Mouse (Mus musculus): ENCODE measurements around the gene Il20rb.

Gene Il20rb

DNA sequence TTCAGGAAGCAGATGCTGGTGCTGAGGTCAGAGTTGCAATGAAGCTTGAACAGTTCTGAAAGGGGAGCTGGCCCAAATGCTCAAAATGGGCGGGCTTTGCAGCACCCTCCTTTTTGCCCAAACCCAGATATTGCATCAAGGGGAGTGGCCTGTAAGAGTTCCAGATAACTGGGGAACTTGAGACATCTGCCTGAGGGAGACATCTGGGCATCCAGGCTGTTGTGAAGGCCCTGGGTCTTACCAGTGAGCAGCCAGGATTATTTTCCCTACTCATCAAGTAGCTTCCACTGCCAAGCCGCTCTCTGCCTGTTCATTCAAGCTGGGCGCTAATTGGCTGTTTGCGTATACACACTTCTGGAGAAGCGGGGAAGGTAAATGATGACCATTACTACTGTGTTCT lies at the start of gene Il20rb:
Il20rb (minus strand) TSS at position 358 of the 400 bp plus-strand sequence.
- peak; percentile 12 for DNase-seq (ENCODE audit: low read depth)

DNA sequence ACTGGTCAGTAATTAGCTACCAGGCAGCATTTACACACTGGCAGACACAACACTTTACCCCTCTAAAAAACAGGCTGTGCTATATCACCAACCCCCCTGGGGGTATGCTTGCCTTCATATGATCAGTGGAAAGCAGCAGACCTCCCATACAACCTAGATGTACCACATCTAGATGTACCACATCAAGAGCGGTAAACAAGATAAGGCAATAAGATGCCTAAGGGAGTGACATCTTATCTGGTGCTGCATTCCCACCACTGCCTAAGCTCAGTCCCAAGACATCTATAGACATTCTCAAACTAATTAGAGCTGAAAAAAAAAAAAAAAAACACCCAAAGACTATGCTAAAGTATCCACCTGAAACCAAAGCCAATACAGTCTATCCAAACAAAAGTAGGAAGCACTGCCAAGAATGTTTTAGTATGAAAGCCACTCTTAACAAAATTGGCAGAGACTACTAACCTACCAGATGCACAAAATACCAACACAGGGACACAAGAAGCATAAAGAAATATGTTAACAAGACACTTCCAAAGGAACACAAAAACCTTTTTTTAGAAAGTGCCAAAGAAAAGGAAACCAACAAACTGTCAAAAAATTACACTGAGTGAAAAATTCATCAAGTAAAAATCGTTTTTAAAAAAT lies 49.2 kb upstream of the Il20rb start:
- DNase-seq (ENCODE audit: low read depth): no peak

DNA sequence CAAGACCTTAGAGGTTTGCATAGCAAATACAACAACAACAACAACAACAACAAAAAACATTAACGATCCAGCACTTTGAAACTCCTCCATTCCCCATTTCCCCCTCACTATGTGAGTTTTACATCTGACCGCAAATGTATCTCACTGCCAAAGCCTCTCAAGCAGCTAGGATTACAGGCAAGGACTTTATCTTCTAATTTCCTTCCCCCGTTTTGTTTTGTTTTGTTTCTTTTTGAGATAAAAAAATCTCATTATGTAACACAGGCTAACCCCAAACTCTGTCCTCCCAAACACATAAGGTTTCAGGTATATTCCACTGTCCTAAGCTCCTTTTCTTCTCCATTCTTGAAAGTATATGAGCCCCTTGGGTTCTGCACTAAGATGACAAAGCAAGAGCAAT lies 48.1 kb upstream of the Il20rb start:
- no peak for DNase-seq (ENCODE audit: low read depth)

DNA sequence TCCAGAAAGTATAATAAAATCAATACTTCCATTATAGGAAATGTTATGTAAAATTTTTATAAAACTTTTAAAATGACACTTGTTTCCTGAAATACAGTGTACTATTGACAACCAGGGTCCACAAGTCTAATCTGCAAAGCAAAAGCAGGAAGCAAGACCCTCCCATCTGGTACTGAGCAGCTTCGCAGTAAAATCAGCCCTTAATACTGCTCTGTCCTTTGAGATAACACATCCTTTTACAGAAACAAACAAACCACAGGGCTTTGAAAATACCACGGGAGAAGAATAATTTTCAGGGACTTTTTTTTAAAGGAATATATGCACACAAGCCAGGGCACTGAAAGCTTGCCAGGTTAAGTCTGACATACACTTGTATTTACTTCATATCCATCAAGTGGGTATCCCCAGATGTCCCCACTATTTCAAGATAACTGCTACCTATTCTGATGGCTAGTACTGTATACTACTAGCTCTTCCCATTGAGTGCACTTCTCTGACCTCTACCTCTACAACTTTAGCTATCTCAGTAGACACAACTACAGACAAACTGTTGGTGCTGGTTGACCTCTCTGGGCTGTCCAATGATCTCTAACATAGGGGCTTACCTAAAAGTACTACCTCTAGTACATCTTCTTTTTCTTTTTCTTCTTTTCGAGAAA lies 46.4 kb upstream of the Il20rb start:
- no peak for DNase-seq (ENCODE audit: low read depth)

DNA sequence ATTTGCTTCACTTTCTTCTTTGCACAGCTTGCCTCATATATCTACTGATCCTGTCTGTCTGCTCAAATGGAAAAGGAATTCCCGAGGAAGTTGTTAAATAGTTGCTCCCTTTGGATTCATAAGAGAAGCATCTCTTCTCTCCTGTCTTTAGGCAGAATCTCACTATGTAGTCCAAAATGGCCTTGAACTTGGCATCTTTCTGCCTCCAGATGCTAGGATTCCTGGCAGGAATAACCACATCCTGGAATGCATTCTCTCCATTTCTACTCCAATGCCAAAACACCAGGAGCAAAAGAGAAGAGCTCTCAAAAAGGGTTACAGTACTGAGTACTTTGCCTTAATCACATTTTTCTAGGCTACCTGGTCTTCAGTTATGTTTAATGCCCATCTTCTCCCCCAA lies 44.7 kb upstream of the Il20rb start:
- DNase-seq (ENCODE audit: low read depth): peak; percentile 47

DNA sequence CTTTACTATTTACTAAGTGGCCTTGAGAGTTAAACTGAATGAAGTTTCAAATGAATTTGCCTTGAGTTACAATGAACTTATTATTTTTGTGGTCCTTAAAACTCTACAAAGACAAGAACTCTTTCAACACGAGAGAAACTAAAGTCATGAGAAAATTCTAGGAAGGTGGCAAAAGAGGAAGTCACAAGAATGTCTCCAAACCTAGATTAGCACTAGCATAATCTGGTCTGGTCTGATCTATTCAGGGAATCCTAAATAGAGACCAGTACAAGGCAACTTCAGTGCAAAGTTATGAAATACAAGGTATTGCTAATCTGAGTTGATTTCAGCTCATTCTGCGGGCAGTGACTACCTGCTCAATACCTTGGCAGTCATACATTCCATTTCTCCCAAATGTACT lies 38.6 kb upstream of the Il20rb start:
- DNase-seq (ENCODE audit: low read depth): no peak

DNA sequence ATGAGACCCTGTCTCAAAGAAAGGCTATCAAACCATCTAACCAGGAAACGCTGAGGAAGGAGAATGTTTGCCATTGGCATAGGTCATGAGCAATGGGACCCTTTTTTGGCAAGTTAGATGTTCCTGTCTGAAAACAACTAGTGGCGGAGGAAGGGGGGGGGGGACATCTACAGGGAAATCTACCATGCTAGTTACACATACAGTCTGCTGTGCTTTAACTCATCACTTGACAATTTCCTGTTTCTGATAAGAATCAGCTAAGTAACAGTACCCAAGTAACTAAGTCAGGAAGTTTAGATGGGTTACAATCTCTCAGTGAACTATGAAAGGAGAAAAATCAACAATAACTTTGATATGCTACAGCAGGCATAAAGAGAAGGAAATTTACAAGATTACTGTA lies 35.4 kb upstream of the Il20rb start:
- no peak for DNase-seq (ENCODE audit: low read depth)

DNA sequence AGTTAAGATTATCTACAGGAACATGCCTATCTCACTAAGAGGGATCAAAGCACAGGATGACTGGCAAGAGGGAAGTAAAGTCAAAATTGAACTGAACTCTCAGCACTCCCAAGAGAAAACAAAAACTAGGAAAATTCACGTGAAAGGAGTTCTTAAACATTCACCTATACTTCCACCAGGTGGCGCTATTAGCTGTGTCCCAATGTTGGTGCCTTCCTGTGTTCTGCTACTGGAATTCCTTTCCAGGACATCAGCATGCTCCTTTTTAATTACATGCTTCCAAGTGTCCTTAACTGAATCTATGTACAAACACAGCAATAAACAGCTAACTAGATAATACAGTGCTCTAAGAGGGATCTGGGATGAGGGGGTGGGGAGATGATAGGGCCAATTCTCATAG lies 34.0 kb upstream of the Il20rb start:
- peak; percentile 64 for DNase-seq (ENCODE audit: low read depth)

DNA sequence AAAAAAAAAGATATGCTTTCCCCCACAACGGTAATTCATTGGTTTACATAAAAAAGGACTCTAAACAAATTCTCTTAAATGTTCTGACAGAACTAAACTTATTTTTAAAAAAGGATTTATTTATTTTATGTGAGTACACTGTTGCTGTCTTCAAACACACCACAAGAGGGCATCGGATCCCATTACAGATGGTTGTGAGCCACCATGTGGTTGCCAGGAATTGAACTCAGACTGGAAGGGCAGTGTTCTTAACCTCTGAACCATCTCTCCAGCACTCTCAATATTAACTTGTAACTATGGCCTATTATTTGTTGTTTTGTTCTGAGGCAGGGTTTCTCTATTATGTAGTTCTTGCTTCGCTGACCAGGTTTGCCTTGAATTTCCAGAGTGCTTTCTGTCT lies 33.4 kb upstream of the Il20rb start:
- no peak for DNase-seq (ENCODE audit: low read depth)

DNA sequence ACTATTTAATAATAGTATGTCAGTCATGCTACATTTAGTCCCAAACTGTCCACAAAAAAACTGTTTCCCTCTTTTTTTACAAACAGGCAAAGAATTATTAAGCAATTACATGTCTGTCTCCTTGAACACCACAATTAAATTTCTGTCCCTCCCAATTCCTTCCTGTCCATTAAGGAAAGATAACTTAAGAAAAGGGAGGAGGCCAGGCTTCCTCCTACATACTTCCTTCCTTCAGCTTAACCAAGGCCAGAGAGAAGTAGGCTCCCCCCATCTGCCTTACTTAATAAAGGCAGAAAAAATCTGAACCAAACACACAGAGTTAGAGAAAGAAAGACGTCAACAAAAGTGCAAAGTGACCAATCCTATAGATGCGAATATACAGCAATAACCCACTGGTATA lies 21.0 kb upstream of the Il20rb start:
- no peak for DNase-seq (ENCODE audit: low read depth)

DNA sequence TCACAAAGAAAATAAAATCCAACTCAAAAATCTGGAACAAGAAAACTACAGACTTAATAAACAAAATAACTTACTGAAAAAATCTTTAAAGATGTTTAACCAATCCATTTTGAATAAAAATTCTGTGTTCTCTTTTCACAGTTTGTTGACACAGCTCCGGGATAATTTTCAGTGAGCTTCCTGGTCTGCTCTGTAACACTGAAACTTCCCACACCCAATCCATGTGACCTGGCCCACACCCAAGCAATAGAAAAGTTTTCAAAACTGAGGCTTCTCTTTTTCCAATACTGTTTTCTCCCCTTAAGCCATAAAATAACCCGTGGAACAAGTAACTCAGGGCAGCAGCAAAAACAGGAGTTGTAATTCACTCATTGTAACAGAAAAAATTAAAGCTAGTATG lies 20.1 kb upstream of the Il20rb start:
- DNase-seq (ENCODE audit: low read depth): peak; percentile 31

DNA sequence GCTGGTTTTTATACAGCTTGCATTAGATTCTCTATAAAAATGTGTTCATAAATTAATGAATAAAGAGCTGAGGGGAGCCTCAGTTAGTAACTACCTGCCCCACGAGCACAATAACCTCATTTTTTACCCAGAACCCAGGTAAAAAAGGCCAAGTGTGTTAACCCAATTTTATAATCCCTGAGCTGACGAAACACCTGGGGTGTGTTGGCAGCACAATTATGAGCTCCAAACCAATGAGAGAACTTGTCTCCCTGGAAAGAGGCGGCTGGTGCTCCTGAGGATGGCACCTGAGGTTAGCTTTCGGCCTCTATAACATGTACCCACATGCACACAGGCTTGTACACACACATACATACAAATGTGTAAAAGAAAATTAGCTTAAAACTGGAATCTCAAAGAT lies 18.9 kb upstream of the Il20rb start:
- DNase-seq (ENCODE audit: low read depth): no peak

DNA sequence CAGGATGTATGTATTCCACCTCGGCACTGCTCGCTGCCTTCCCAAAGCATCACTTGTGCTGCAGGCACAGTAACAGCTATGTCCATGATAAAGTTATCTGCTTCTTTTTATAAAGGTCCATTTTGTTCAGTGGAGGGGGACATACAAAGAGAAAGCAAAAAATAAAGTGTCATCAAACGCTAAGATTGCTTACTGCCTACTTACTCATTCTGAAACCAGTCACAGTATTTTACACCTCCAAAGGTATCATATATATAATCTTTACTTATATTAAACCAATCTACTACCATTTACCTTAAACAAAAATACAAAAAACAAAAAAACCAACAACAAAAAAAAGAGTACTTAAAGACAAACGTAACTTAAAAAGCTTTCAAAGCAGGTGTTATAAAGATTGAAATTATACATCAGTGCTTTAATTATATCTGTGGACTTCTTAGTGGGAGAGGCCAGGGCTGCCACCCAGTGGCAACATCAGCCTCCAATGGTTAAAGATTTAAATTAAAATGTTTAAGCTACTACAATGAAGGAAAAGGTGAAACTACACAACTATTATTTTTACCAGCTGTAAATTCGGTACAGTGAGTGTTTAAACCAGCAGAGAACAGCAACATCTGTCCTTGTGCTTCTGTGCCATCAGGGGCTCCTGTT lies 7.1 kb upstream of the Il20rb start:
- DNase-seq (ENCODE audit: low read depth): no peak

DNA sequence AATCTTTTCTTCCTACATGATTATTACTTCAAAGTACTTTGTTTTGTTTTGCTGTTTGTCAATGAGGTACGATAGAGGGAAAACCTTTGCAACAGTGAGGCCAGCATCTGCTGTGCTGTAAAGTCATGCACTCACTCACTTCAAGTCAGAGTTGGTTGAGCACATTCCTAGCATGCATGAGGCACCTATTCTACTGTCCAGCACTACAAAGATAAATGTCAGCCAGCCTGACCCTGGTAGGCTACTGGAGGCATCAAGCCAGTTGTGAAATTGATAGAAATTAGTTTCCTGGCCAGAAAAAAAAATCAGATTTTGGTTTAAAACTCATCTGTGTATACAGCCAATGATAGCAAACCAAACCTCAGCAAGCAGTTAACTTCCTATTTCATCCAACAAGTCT lies 4.8 kb upstream of the Il20rb start:
- DNase-seq (ENCODE audit: low read depth): no peak

DNA sequence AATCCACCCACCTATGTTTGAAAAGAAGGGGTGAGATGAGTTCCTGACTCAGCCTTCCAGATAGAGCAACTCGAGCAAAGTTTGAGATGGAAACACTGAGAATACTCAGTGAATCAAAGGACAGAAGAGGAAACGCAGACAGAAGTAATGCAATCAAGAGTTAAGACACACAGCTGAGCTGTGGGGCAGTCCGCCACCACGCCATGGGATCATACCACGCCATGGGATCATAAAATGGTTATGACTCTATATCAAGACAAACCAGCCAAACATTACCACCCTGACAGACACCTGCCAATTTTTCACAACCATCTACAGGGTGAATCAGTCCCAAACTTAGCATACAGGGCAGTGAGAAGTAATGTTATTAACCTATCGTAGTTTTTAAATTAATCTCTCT lies 2.4 kb upstream of the Il20rb start:
- DNase-seq (ENCODE audit: low read depth): no peak

DNA sequence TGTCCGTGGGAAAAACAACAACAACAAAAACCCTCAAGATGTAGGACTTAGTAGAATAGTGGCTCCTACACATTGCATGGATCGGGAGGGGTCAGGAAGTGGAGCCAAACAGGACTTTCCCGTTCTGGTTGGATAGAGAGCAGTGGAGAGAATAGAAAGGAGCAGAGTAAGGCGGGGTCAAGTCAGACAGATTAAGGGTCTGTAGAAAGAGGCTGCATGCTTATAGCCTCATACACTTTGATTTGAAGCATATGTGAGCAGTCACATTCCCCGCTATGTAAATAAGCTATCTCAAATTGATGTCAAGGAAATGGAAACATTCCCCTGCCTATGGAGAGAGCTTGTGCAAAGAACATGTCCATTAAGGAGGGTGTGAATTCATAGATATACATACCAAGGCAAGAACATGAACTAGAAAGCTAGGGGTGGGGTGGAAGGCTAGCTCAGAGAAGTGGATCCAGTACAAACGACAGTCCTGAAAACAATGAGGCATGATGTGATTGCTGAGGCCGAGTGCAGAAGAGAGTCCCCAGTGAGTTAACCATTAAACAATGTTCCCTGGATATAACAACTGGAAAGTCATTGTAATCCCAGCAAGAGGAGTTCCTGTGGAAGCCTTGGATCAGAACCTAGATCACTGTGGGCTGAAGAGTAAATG lies 1.6 kb upstream of the Il20rb start:
- DNase-seq (ENCODE audit: low read depth): peak; percentile 9

DNA sequence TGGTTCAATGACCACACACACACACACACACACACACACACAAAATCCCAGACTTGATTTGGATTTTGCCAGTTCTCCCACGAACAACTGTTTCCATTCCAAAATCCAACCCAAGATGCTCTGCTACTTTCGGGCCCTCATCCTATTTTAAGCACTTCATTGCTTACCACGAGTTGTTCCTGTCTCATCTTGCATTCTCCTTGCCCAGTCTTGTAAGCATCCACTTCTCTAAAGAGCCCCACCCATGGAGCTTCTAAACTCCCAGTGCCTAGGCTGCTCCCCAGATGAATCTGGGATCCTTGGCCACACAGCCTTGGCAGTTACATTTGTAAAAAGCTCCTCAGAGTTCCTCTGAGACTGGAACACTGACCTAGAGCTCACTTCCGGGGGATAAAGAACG lies 3.3 kb downstream of the Il20rb start:
- DNase-seq (ENCODE audit: low read depth): no peak

DNA sequence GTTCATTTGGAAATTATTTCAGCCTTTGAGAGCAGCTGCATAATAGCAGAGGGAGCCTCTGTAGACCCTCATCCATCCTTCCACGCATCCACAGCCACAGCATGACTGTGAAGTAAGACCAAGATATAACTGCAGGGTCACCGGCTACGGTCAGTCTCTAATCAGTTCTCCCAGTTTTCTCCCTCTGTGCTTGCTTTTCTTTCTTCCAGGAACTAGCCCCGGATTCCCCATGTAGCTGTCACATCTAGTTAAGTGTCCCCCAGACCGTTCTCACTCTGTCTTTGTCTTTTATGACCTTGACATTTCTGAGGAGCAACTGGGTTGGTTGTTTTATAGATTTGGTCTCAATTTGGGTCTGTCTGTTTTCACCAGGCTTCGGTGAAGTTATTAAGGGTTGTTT lies 5.0 kb downstream of the Il20rb start:
- no peak for DNase-seq (ENCODE audit: low read depth)

DNA sequence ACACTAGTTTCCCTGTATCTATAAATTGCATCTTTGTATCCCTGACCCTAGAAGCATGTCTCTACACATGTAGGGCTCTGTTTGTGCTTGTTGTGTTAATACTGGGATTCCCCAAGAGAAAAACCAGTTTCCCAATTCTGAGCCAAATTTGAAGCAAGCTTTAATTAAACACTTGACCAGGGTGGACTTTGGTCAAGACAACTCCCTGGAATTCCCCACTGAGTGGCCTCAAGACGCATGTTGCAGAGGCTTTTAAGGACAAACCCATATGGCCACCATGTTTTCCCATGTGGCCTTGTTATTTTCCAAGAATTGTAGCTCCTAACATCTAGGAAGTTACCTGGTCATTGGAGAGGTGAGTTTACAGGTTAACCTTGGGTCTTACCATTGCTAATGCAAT lies 12.5 kb downstream of the Il20rb start:
- DNase-seq (ENCODE audit: low read depth): no peak

DNA sequence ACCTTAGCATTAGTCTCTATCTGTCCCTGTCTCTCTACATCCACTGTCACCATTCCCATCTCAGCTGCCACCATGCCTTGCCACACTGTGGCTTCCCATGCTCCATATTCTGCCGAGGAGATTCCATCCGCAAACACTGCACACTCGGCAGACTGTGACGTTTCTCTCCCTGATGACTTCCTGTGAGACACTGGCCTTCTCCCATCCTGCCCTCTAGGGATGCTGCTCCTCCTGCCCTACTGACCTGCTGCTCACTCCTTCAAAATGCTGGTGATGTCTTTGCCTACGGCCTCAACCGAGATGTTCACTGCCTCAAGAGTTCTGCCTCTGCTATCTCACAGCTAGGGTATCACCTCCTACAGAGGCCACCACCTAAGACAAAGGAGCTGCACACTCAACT lies 13.2 kb downstream of the Il20rb start:
- DNase-seq (ENCODE audit: low read depth): no peak

DNA sequence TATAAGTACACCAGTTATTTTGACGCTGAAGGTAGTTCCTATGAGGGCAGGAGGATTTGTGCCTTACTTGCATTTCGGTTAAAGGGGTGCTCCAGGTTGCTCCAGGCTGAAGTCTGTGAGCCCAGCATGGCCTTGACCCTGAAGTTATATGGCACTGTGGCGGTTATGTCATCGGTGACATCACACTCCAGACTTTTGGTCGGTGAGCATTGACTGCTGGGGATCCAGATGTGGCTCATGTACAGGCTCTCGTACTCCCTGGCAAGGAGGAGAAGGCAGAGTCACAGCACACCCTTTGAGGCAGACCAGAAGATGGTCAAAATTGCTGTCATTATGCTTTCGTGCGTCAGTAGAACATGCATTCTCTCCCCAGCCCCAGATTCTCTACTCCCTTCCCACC lies 13.7 kb downstream of the Il20rb start:
- DNase-seq (ENCODE audit: low read depth): no peak

DNA sequence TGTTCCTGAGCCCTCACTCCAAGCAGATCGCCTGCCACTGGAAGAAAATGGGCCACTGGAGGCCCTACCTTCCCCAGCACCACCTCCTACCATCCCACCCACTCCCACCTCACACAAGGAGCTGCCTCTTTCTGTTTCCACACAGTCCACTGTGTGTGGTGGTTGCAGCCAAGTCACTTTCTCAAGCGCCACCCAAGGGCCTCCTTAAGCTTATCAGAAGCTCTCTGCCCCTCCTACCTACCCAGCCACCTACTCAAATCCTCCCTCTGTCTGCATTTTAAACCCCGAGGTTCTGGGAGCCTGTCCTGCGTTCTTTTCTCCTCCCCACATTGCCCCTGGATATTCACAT lies 15.0 kb downstream of the Il20rb start:
- DNase-seq (ENCODE audit: low read depth): no peak

DNA sequence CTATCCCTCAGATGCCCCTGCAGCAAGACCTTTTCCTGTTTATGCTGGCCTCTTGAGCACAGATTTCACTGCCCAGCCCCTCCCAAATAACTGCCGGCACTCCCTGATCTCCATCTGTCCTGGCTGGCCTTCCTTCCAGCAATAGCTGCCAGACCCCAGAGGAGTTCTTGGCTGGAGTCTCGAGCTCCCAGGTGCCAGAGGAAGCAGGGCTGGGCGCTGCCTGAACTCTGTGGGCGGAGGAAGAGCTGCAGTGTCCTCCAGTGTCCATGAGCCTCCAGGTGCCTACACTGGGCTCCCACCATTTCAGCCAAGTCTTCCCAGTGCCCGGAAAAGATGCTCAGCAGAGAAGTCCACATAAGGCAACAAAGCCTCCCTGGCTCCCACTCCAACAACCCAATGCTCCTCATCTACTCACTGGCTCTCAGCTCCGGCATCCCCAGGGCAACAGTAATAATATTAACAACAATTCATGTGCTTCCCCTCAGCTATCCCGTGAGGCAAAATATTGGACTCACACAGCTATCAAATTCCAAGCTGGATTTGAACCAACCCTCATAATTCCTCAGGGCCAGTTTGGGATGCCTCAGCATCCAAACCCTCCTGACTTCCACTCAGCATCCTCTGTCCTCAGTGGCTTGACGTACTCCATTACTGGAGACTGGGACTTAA lies 15.5 kb downstream of the Il20rb start:
- peak; percentile 72 for DNase-seq (ENCODE audit: low read depth)
